Mouse (Mus musculus) brain, embryonic 18.5 days (tissue): ENCODE results near the gene Ldlrad1.

Experiments used
- DNase-seq: peaks from one replicate; pipeline ENCODE4 v3.0.0-alpha.2; 2012; ENCODE audit warnings: low read depth, low spot score

Ldlrad1 gene

DNA sequence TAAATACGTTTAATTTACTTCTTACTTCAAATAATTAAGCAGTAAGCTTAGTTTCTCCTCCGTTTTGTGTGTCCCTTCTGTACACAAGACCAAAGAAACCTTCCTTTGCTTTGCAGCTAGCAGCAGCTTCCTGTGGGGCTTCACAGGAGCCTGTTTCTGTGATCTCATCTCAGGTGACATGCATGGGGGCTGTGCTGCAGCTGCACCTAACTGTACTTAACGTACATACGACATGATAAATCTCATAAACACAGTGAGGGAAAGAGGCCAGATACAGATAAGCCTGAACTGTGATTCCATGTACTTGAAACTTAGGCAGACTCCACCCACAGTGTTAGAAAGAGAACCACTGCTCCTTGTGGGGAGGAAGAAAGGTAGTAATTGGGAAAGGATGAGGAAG, 51.0 kb downstream of the Ldlrad1 start:
- no peak for DNase-seq
